Mouse (Mus musculus) small intestine, adult 2 months (tissue): ENCODE measurements around the gene Eif4a2. TPM values are rescaled to one million over a fixed set of nuclear protein-coding genes. Genes with fewer than 3 reads are reported as not detected.
"Not testable (repeated sequence)": the region's sequence is repeated elsewhere in the genome, so short reads cannot be mapped to it uniquely, and the experiment has no call there.

Experiments
- H3K27ac ChIP-seq: fragments of 200-500 bp; 2 replicates; pipeline ENCODE4 v1.5.1; 2012; ENCODE audit warnings: low read depth, low read length, control low read depth, inconsistent platforms; ENCODE audit not compliant: insufficient read depth
- H3K27me3 ChIP-seq: fragments of 200-500 bp; 2 replicates; pipeline ENCODE4 v1.6.1; 2012; ENCODE audit warnings: mild to moderate bottlenecking, moderate library complexity, low read length, inconsistent platforms; ENCODE audit not compliant: control insufficient read depth, insufficient read depth
- H3K36me3 ChIP-seq: fragments of 200-500 bp; 2 replicates; pipeline ENCODE4 v1.6.1; 2012; ENCODE audit warnings: mild to moderate bottlenecking, low read length, control low read depth, inconsistent platforms; ENCODE audit not compliant: control insufficient read depth, insufficient read depth
- H3K4me1 ChIP-seq: fragments of 200-500 bp; 2 replicates; pipeline ENCODE4 v1.6.1; 2012; ENCODE audit warnings: low read length, inconsistent platforms, mixed read lengths; ENCODE audit not compliant: control insufficient read depth, insufficient read depth, insufficient read length
- H3K4me3 ChIP-seq: fragments of 200-500 bp; 2 replicates; pipeline ENCODE4 v1.5.1; 2012; ENCODE audit warnings: low read depth, mild to moderate bottlenecking, control low read depth, inconsistent platforms, low read length, moderate library complexity
- CTCF ChIP-seq: fragments of 200-500 bp; IDR thresholded peaks from 2 replicates; pipeline ENCODE4 v1.5.1; 2012; ENCODE audit warnings: low read depth, mild to moderate bottlenecking, control low read depth, inconsistent platforms, low read length, moderate library complexity, mixed read lengths; ENCODE audit not compliant: insufficient replicate concordance, insufficient read length; ENCODE audit errors: extremely low read depth
- POLR2A ChIP-seq: fragments of 200-500 bp; IDR thresholded peaks from 2 replicates; pipeline ENCODE4 v1.6.1; 2012; ENCODE audit warnings: low read depth, mild to moderate bottlenecking, control low read depth, inconsistent platforms, low read length, moderate library complexity
- WGBS: fragments of 180-500 bp; shearing (Covaris S2); methylation state at CpG from one replicate; pipeline ENCODE4 v1.1.7; 2018; 5-methylcytosine and 5-hydroxymethylcytosine counted together
- polyA plus RNA-seq: library from polyadenylated mRNA; depleted of rRNA; stranded (reverse); fragments of >200 nt; gene quantifications from 2 replicates; pipeline ENCODE4 v1.2.3, GENCODE M21; 2012

Eif4a2 gene
- polyA plus RNA-seq, 1 experiment = 17.2 TPM

GRCm38 (mm10) chr16:23093321-23093953 is 13.8 kb upstream of the Eif4a2 start:
- 72% methylated on average over 13 of the region's 13 CpGs for WGBS
- H3K4me3 ChIP-seq = no peak overlapping the region
- H3K27ac ChIP-seq = no peak overlapping the region

DNA sequence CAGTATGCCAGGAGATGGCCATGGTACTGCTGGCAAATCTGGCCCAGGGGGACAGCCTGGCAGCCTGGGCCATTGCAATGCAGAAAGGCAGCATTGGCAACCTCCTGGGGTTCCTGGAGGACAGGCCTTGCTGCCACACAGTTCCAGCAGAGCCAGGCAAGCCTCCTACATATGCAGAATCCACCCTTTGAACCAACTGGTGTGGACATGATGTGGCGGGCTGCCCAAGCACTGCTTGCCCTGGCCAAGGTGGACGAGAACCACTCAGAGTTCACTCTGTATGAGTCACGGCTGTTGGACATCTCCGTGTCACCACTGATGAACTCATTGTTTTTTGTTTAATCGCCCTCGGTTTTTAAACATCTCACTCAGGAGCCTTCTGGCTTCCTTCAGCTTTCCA is 13.1 kb upstream of the Eif4a2 start:
- WGBS = 83% methylated on average over 6 of the region's 6 CpGs

More at GRCm38 (mm10) chr16:23093321-23093953, 13.8 kb upstream of the Eif4a2 start:
- TF ChIP-seq CTCF = no peak
- no peak for TF ChIP-seq POLR2A
- H3K4me1 ChIP-seq = no peaks in the 10 kb centered on the region
- H3K36me3 ChIP-seq = no peaks in the 10 kb centered on the region
- H3K27me3 ChIP-seq = no peaks in the 10 kb centered on the region

GRCm38 (mm10) chr16:23095581-23095980 is 11.7 kb upstream of the Eif4a2 start:
- not testable (repeated sequence) for H3K36me3 ChIP-seq, H3K27ac ChIP-seq, H3K27me3 ChIP-seq, H3K4me3 ChIP-seq, H3K4me1 ChIP-seq
- WGBS = 83% methylated on average over 5 of the region's 5 CpGs

More for the DNA sequence above, 13.1 kb upstream of the Eif4a2 start:
- no peak for TF ChIP-seq CTCF
- no peak for TF ChIP-seq POLR2A
- Histone ChIP-seq H3K36me3 (no peaks in the 10 kb centered on the region), H3K4me1 (no peaks in the 10 kb centered on the region), H3K4me3 (no peak overlapping the region), H3K27me3 (no peaks in the 10 kb centered on the region), H3K27ac (no peak overlapping the region)

- not testable (repeated sequence) for H3K4me1 ChIP-seq, H3K4me3 ChIP-seq, H3K27me3 ChIP-seq, H3K27ac ChIP-seq, H3K36me3 ChIP-seq
- WGBS = 71% methylated on average over 1 of the region's 1 CpGs
Observed at GRCm38 (mm10) chr16:23096886-23097285, 10.4 kb upstream of the Eif4a2 start.

GRCm38 (mm10) chr16:23097290-23098104 is 9.7 kb upstream of the Eif4a2 start:
- WGBS = 88% methylated on average over 8 of the region's 8 CpGs
- H3K4me1 ChIP-seq, H3K27ac ChIP-seq: not testable (repeated sequence)

GRCm38 (mm10) chr16:23098105-23098452 is 9.2 kb upstream of the Eif4a2 start:
- H3K27ac ChIP-seq, H3K4me3 ChIP-seq, H3K36me3 ChIP-seq, H3K27me3 ChIP-seq, H3K4me1 ChIP-seq: not testable (repeated sequence)
- WGBS = 95% methylated on average over 1 of the region's 1 CpGs

More at GRCm38 (mm10) chr16:23097290-23098104, 9.7 kb upstream of the Eif4a2 start:
- H3K27me3 ChIP-seq, H3K36me3 ChIP-seq, H3K4me3 ChIP-seq: not testable (repeated sequence)

DNA sequence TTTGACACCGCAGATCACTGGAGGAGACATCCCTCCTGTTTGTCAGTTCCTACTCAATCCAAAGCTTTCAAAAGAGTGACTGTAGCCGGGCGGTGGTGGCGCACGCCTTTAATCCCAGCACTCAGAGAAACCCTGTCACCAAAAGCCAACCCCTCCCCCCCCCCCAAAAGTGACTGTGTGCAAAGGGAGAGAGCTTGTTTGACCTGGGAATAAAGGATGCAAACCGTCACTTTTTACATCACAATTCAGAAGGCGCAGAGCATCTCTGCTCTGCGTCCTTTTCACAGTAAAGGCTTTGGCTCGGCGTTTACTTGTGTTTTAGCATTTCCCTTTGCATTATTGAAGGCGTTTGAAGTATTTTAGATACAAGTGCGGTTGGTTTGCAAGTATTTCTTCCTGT is 7.6 kb upstream of the Eif4a2 start:
- TF ChIP-seq POLR2A = no peak
- no peak for TF ChIP-seq CTCF
- Histone ChIP-seq H3K27ac (no peak overlapping the region), H3K4me1 (no peaks in the 10 kb centered on the region), H3K4me3 (0 out of 2 replicates have a peak overlapping the region, but pooled peaks have one; percentile 15), H3K36me3 (no peaks in the 10 kb centered on the region), H3K27me3 (no peaks in the 10 kb centered on the region)
- WGBS = 67% methylated on average over 12 of the region's 12 CpGs

GRCm38 (mm10) chr16:23100099-23100575 is 7.1 kb upstream of the Eif4a2 start:
- TF ChIP-seq POLR2A = no peak
- TF ChIP-seq CTCF = no peak
- Histone ChIP-seq H3K36me3 (no peaks in the 10 kb centered on the region), H3K27ac (no peak overlapping the region), H3K27me3 (no peaks in the 10 kb centered on the region), H3K4me3 (peak overlapping the region; percentile 15; the same call in 1 of the 2 replicates), H3K4me1 (no peaks in the 10 kb centered on the region)
- 28% methylated on average over 9 of the region's 9 CpGs for WGBS
